Mouse (Mus musculus): ENCODE measurements around the gene Prdx5. TPM values are rescaled to one million over a fixed set of nuclear protein-coding genes. Genes with fewer than 3 reads are reported as not detected.

The Prdx5 gene
- polyA plus RNA-seq, 1 experiment from 2014 or later: 153 TPM

- ATAC-seq (ENCODE audit: insufficient read depth) (no peak), DNase-seq (no peak)
- TF ChIP-seq CTCF (IDR thresholded peaks at IDR 0.05; ENCODE audit: low read depth): no peak
- Histone ChIP-seq H3K9ac (no peak overlapping the region), H3K4me1 (ENCODE audit: insufficient read depth) (0 out of 2 replicates have a peak, but pooled peaks cover 7% of the 10 kb centered on the region), H3K9me3 (ENCODE audit: low read depth, low read length) (no peaks in the 10 kb centered on the region), H3K27me3 (ENCODE audit: insufficient read depth, low read length) (peaks cover 12% of the 10 kb centered on the region; the same call in 1 of the 2 replicates), H3K36me3 (ENCODE audit: insufficient read depth) (no peaks in the 10 kb centered on the region), H3K4me3 (ENCODE audit: low read depth, low read length) (no peak overlapping the region), H3K27ac (ENCODE audit: low read depth) (no peak overlapping the region), H3K4me2 (no peak overlapping the region)
- 65% methylated on average over 2 of the region's 2 CpGs for WGBS
Measured at GRCm38 (mm10) chr19:6859032-6859651, 50.8 kb downstream of the Prdx5 start.

GRCm38 (mm10) chr19:6858031-6858430 is 51.9 kb downstream of the Prdx5 start, which contains the start of gene Ccdc88b:
Gene Ccdc88b, minus strand, starts transcription at chr19:6858211.
- DNase-seq (no peak), ATAC-seq (ENCODE audit: insufficient read depth) (no peak)
- TF ChIP-seq CTCF (IDR thresholded peaks at IDR 0.05; ENCODE audit: low read depth): no peak

GRCm38 (mm10) chr19:6857391-6858005 is 52.4 kb downstream of the Prdx5 start:
- Histone ChIP-seq H3K4me3 (ENCODE audit: low read depth, low read length) (no peak overlapping the region), H3K9ac (no peak overlapping the region), H3K4me1 (ENCODE audit: insufficient read depth) (0 out of 2 replicates have a peak, but pooled peaks cover 7% of the 10 kb centered on the region), H3K4me2 (no peak overlapping the region), H3K36me3 (ENCODE audit: insufficient read depth) (no peaks in the 10 kb centered on the region), H3K27ac (ENCODE audit: low read depth) (no peak overlapping the region), H3K27me3 (ENCODE audit: insufficient read depth, low read length) (peaks cover 12% of the 10 kb centered on the region; the same call in 1 of the 2 replicates), H3K9me3 (ENCODE audit: low read depth, low read length) (no peaks in the 10 kb centered on the region)
- no peak for ATAC-seq (ENCODE audit: insufficient read depth)
- no peak for DNase-seq
- no peak for TF ChIP-seq CTCF (IDR thresholded peaks at IDR 0.05; ENCODE audit: low read depth)
- WGBS: 63% methylated on average over 9 of the region's 9 CpGs

More at GRCm38 (mm10) chr19:6858031-6858430, 51.9 kb downstream of the Prdx5 start, which contains the start of gene Ccdc88b:
- Histone ChIP-seq H3K27me3 (ENCODE audit: insufficient read depth, low read length) (peaks cover 12% of the 10 kb centered on the region; the same call in 1 of the 2 replicates), H3K36me3 (ENCODE audit: insufficient read depth) (no peaks in the 10 kb centered on the region), H3K4me2 (no peak within 1 kb of the TSS), H3K9me3 (ENCODE audit: low read depth, low read length) (no peaks in the 10 kb centered on the region), H3K9ac (no peak within 1 kb of the TSS), H3K4me1 (ENCODE audit: insufficient read depth) (0 out of 2 replicates have a peak, but pooled peaks cover 7% of the 10 kb centered on the region), H3K4me3 (ENCODE audit: low read depth, low read length) (no peak within 1 kb of the TSS), H3K27ac (ENCODE audit: low read depth) (no peak within 1 kb of the TSS)
- 57% methylated on average over 7 of the region's 7 CpGs for WGBS

GRCm38 (mm10) chr19:6857003-6857360 is 52.9 kb downstream of the Prdx5 start:
- Histone ChIP-seq H3K9ac (no peak overlapping the region), H3K27me3 (ENCODE audit: insufficient read depth, low read length) (peaks cover 12% of the 10 kb centered on the region; the same call in 1 of the 2 replicates), H3K27ac (ENCODE audit: low read depth) (no peak overlapping the region), H3K36me3 (ENCODE audit: insufficient read depth) (no peaks in the 10 kb centered on the region), H3K4me2 (no peak overlapping the region), H3K4me1 (ENCODE audit: insufficient read depth) (0 out of 2 replicates have a peak, but pooled peaks cover 7% of the 10 kb centered on the region), H3K4me3 (ENCODE audit: low read depth, low read length) (no peak overlapping the region), H3K9me3 (ENCODE audit: low read depth, low read length) (no peaks in the 10 kb centered on the region)
- no peak for DNase-seq
- no peak for TF ChIP-seq CTCF (IDR thresholded peaks at IDR 0.05; ENCODE audit: low read depth)
- no peak for ATAC-seq (ENCODE audit: insufficient read depth)
- WGBS: 40% methylated on average over 3 of the region's 3 CpGs

Small RNA genes within 50 kb of the gene (microRNA-seq; reads per million reads assigned to microRNA genes)
- not detected for gene Mir6990 (ENCODE audit: borderline number of aligned reads)

Other genes starting within 250 kb of the Prdx5 start
- gene Rps6ka4, start 69.5 kb downstream of the Prdx5 start, polyA plus RNA-seq (2014; fragmentation: Nextera tagmentation; extraction: Ambion mirVana): 28.6 and 29.8 TPM in 2 replicates
- 1.0 and 1.5 TPM in 2 replicates for gene Ccdc88b, start 51.9 kb downstream of the Prdx5 start, polyA plus RNA-seq (2014; fragmentation: Nextera tagmentation; extraction: Ambion mirVana)
- 151 and 155 TPM in 2 replicates for gene Trmt112, start 408 bp downstream of the Prdx5 start, polyA plus RNA-seq (2014; fragmentation: Nextera tagmentation; extraction: Ambion mirVana)
- 3.1 and 4.2 TPM in 2 replicates for gene Esrra, start 11.7 kb upstream of the Prdx5 start, polyA plus RNA-seq (2014; fragmentation: Nextera tagmentation; extraction: Ambion mirVana)
- gene Catsperz, start 15.3 kb upstream of the Prdx5 start, polyA plus RNA-seq (2014; fragmentation: Nextera tagmentation; extraction: Ambion mirVana): 2.2 and 2.3 TPM in 2 replicates
- 0.17 and 0.38 TPM in 2 replicates for gene Kcnk4, start 24.4 kb upstream of the Prdx5 start, polyA plus RNA-seq (2014; fragmentation: Nextera tagmentation; extraction: Ambion mirVana)
- 61.0 and 65.0 TPM in 2 replicates for gene Bad, start 31.8 kb upstream of the Prdx5 start, polyA plus RNA-seq (2014; fragmentation: Nextera tagmentation; extraction: Ambion mirVana)
- gene Gpr137, start 32.4 kb upstream of the Prdx5 start, polyA plus RNA-seq (2014; fragmentation: Nextera tagmentation; extraction: Ambion mirVana): 21.8 and 23.5 TPM in 2 replicates
- gene Ppp1r14b, start 64.9 kb upstream of the Prdx5 start, polyA plus RNA-seq (2014; fragmentation: Nextera tagmentation; extraction: Ambion mirVana): 218 and 224 TPM in 2 replicates
- gene Plcb3, start 66.4 kb upstream of the Prdx5 start, polyA plus RNA-seq (2014; fragmentation: Nextera tagmentation; extraction: Ambion mirVana): 53.3 and 55.9 TPM in 2 replicates
- 84.4 and 84.8 TPM in 2 replicates for gene Fkbp2, start 70.4 kb upstream of the Prdx5 start, polyA plus RNA-seq (2014; fragmentation: Nextera tagmentation; extraction: Ambion mirVana)
- gene Vegfb, start 77.5 kb upstream of the Prdx5 start, polyA plus RNA-seq (2014; fragmentation: Nextera tagmentation; extraction: Ambion mirVana): 42.5 and 44.6 TPM in 2 replicates
- 18.6 and 22.8 TPM in 2 replicates for gene Dnajc4, start 82.5 kb upstream of the Prdx5 start, polyA plus RNA-seq (2014; fragmentation: Nextera tagmentation; extraction: Ambion mirVana)
- gene Nudt22, start 86.0 kb upstream of the Prdx5 start, polyA plus RNA-seq (2014; fragmentation: Nextera tagmentation; extraction: Ambion mirVana): 20.4 and 20.7 TPM in 2 replicates
- 9.0 and 10.5 TPM in 2 replicates for gene Trpt1, start 86.0 kb upstream of the Prdx5 start, polyA plus RNA-seq (2014; fragmentation: Nextera tagmentation; extraction: Ambion mirVana)
- gene Fermt3, start 109.4 kb upstream of the Prdx5 start, polyA plus RNA-seq (2014; fragmentation: Nextera tagmentation; extraction: Ambion mirVana): 8.6 and 9.1 TPM in 2 replicates
- 250 and 255 TPM in 2 replicates for gene Stip1, start 129.9 kb upstream of the Prdx5 start, polyA plus RNA-seq (2014; fragmentation: Nextera tagmentation; extraction: Ambion mirVana)
- gene Macrod1, start 146.7 kb upstream of the Prdx5 start, polyA plus RNA-seq (2014; fragmentation: Nextera tagmentation; extraction: Ambion mirVana): 11.0 and 11.4 TPM in 2 replicates
- 1.4 and 2.0 TPM in 2 replicates for gene Flrt1, start 195.6 kb upstream of the Prdx5 start, polyA plus RNA-seq (2014; fragmentation: Nextera tagmentation; extraction: Ambion mirVana)

Measured in lung, embryonic 14.5 days (tissue).